Mouse (Mus musculus) myocyte (in vitro differentiated cells): Measurements from ENCODE around the gene Acoxl.

ENCODE experiments used
- CEBPB ChIP-seq: IDR thresholded peaks from 2 replicates; pipeline ENCODE4 v1.6.1; 2011; ENCODE audit warnings: mild to moderate bottlenecking, moderate library complexity; ENCODE audit not compliant: poor library complexity, insufficient read depth, severe bottlenecking
- E2F4 ChIP-seq: IDR thresholded peaks from one replicate; pipeline ENCODE4 v1.6.1; 2011; ENCODE audit warnings: mild to moderate bottlenecking, control low read depth, moderate library complexity; ENCODE audit not compliant: insufficient read depth
- MYOD1 ChIP-seq, 3 experiments: IDR thresholded peaks; one replicate each; pipeline ENCODE4 v1.6.1; 2011; ENCODE audit warnings: control low read depth in 2 of 3, low read depth in 2 of 3, mild to moderate bottlenecking in 2 of 3, moderate library complexity in 1 of 3; ENCODE audit not compliant: insufficient read length in 2 of 3, control insufficient read depth in 1 of 3
- POLR2A ChIP-seq: IDR thresholded peaks from one replicate; pipeline ENCODE4 v1.6.1; 2011; ENCODE audit warnings: low read depth, mild to moderate bottlenecking, control low read depth, moderate library complexity; ENCODE audit not compliant: insufficient read length
- POLR2AphosphoS2 ChIP-seq: IDR thresholded peaks from one replicate; pipeline ENCODE4 v1.6.1; 2011; ENCODE audit warnings: low read depth, control low read depth; ENCODE audit not compliant: insufficient read length
- SRF ChIP-seq: IDR thresholded peaks from one replicate; pipeline ENCODE4 v1.6.1; 2011; ENCODE audit warnings: low read depth; ENCODE audit not compliant: control insufficient read depth, insufficient read length
- TCF12 ChIP-seq: IDR thresholded peaks from one replicate; pipeline ENCODE4 v1.6.1; 2011; ENCODE audit warnings: mild to moderate bottlenecking, control low read depth; ENCODE audit not compliant: poor library complexity, insufficient read depth, severe bottlenecking
- USF1 ChIP-seq: IDR thresholded peaks from one replicate; pipeline ENCODE4 v1.6.1; 2011; ENCODE audit warnings: low read depth, mild to moderate bottlenecking, control low read depth, moderate library complexity

GRCm38 (mm10) chr2:127909790-127910189, 71.1 kb downstream of the Acoxl start:
- TF ChIP-seq E2F4 (no peak), SRF (no peak), CEBPB (no peak), POLR2AphosphoS2 (no peak), TCF12 (no peak), MYOD1 (IDR thresholded peaks at IDR 0.05; ENCODE audit: control insufficient read depth in 1 of 3, insufficient read length in 2 of 3, low read depth in 2 of 3) (no peak), POLR2A (no peak), USF1 (no peak)
